Mouse (Mus musculus) adrenal gland, adult (tissue): ENCODE measurements around the gene Ginm1.

ENCODE experiments used
- DNase-seq, 2 experiments: peaks; one replicate each; pipeline ENCODE4 v3.0.0; 2022 to 2023; ENCODE audit warnings: low spot score in 1 of 2; ENCODE audit not compliant: inconsistent age in 2 of 2

Ginm1 gene

DNA sequence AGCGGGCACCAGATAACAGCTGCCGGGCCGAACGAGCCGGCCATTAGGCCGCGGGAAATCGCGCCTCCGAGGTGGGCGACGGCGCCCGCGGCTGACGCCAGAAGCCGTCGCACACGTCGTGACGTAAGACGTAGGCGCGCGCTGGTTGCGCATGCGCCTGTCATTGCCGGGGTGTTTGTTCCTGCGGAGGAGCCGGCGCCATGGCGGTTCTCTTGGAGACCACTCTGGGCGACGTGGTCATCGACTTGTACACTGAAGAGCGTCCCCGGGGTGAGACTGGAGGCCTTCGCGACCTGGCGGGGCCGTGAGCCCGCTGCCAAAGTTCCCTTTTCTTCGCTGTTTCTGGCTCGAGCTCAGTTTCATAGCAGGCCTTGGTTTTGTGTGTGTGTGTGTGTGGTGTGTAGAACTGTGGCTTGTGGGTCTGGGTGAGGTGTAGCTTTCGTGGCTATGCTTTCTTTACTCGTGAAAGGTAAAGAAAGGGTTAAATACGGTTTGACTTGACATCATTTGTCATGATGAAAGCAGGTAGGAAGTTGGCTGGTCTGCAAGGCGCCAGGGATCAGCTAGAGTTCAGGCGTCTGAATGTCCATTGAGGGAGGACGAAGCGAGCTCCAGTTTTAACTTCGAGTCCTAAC lies at the start of gene Ginm1, which contains the start of gene Ppil4:
Gene Ginm1 (minus strand): TSS at position 74 of the 635 bp plus-strand sequence.
Gene Ppil4 (plus strand): TSS at position 141 of the 635 bp plus-strand sequence.
- peak; percentile 93 to 96 for DNase-seq

DNA sequence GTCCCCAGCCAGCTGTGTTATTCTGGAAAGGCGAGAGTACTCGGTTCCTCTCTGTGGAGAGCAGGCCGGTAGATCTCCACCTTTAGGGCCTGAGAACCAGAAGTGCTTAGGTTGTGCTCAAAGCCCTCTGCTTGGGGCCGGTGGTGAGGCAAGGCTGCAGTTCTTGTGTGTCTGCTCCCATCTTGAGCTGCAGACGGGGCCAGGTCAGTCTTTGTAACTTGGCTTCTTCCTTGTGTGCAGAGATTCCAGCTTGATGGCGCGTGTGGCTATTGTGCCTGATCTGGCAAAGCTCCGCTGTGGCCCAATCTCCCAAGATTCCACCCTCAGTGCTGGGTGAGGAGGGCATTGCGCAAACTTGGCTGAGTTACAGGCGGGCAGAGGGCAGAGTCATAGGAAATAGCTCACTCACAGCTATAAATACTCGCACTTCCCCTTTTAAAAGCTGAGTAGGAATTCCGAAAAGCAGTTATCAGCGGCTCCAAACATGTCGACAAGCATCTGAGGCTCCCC lies 49.0 kb upstream of the Ginm1 start:
- peak; percentile 67 to 92 for DNase-seq

DNA sequence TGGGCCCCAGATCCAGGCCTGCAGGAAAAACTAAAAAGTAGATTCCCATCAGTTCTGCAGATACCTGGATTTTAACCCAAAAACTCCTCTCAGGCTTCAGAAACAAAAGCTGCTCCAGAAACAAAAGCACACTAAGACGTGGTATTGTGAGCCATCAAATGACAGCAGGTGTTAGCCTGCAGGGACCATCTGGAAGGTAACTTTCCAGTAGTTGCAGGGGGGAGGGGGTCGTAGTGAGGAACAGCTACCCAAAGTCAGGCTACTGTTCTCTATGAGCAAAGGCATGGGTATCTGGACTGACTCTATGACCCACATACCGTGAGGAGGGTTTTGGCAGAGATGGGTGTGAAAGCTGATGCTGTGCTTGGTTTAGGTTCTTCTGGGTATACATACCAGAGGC lies 48.2 kb upstream of the Ginm1 start:
- no peak for DNase-seq

DNA sequence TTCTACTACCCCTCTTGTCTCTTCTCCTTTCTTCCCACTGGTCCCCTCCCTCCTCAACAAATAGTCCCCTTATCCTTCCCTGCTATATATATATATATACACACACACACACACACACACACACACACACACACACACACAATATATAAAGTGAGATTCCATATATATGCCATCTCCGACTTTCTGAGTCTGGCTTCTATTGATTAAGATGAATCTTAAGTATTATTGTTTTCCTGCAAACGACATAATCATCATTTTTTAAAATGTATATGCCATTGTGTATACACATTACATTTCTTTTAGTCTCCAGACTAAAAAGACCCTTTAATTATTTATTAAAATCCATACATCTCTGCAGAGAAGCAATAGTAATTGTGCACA lies 47.7 kb upstream of the Ginm1 start:
- DNase-seq: no peak

DNA sequence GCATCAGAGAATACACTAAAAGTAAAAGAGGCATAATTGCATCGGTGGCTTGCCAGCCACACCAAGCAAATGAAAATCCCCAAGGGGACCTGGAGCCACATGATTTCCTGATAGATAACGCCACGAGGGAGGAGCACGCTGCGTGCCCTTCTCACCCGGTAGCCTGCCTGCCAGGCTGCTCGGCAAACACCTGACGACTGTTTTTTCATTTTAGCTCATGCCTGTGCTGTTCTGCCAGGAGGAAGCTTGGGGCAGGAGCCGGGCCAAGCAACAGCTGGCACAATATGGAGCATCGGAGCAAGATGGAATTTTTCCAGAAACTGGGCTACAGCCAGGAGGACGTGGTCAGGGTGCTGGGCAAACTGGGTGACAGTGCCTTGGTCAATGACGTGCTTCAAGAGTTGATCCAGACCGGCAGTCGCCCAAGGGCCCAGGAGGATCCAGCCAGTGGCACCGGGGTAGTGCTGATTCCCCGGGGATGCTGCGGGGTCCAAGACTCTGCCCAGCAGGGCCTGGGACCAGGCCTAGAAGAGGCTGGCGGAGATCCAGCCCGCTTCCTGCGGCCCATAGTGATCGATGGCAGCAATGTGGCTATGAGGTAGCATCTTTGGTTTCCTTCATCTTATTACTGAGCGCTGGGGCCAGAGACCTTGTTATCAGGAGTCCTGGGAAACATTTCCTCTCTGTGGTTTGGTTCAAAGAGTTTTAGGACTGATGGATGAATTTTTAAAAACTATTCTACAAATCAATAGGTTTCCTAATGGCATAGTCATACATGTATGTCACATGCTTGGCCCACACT lies 47.1 kb upstream of the Ginm1 start:
- peak; percentile 8 to 58 for DNase-seq

DNA sequence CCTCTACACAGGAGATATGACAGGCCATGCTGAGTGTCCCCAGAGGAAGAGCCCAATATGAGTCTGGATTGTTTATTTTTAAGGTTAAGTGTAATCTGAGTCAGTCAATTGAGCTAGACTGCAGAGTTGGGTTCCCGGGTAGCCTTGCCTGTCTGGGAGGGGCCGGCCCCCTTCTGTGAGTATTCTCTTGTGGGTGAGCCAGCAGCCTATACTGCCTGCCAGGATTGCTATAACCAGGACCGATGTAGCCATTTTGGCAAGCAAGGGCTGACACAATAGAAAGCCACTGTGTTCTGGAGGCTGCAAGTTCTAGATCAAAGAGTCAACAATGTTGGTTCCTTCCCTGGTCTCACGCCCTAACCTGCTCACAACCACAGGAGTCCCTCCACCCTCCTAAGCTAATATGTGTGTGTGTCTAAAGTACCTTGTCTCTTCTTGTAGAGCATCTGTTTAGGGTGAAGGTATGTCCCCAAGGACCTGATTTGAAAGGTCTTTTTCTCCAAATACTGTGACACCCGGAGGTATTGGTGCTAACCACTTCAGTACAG lies 46.3 kb upstream of the Ginm1 start:
- no peak for DNase-seq

GRCm38 (mm10) chr10:7838036-7838435 lies 45.4 kb upstream of the Ginm1 start:
- no peak for DNase-seq

- no peak for DNase-seq
These were observed 44.8 kb upstream of the Ginm1 start for GRCm38 (mm10) chr10:7837446-7837845.

DNA sequence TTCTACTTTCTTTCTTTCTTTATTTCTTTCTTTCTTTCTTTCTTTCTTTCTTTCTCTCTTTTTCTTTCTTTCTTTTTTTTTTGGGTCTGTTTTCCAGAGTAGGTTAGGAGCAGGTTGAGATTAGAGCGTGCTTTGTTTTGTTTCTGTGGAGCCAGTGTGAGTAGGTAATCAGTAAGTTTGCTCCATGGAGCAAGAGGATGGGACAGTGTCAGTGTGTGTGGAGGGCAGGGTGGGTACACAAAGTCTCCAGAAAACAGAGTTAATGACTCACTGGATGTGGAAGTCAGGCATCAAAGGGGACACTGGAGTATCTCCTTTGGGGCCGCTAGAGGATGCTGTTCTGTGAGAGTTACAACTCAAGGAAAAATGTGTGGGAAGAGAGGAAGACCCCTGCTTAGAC lies 44.3 kb upstream of the Ginm1 start:
- DNase-seq: no peak

DNA sequence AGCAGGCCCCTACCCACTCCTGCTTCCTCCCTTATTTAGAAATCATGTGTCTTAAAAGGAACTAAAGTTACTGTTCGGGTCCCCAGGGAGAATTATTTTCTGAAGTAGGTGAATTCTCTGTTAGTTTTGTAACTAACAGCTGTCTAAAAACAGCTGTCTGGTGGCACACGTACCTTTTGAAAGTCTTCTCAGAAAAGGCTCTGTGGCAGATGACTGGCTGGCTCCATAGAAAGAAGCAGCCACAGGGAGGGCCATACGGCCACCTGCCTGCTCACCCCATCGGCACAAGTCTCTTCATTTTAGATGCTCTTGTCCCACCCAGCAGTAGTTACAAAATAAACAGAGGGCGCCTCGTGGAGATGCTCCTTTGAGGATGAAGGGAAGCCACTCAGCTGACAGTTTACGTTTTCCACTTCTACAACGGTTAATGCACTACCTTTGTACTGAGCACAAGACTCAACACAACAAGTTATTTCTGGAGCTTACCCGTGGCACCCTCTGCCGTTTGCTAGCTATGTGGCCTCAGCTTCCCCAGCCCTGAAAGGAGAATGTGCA lies 42.1 kb upstream of the Ginm1 start:
- no peak for DNase-seq

DNA sequence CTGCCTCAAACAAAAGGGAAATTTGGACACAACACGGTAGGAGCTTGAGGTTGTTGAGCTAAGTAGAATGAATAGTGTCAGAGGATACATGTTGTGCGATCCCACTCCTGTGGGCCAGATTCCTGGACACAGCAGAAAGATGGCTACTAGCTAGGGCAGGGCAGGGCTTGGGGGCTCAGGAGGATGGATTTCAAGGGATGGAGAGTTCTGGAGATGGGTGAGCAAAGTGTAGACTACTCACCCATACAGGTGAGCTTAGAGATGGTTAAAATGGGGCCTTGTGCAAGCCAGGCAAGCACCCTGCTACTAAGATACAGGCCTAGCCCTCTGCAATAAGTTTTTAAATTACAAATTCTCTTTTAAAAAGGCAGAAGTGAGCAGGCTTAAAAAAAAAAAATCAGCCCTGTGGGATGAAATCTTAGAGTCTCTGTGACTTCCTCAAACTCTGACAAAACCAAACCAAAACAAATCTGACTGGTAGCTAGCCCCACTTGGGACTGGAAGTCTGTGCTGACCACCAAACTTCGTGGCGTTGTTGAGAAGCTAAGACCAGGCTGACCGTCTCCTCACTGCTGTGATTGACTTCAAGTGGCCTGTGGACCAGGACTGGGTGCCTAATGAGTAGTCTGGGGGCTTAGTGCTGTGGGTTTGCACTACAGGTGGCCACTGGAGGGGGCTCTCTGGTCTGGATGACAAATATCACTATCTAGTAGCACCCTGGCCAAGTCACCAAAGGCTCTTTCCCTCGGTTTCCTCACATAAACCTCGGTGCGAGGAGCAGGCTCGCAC lies 40.9 kb upstream of the Ginm1 start:
- no peak for DNase-seq

DNA sequence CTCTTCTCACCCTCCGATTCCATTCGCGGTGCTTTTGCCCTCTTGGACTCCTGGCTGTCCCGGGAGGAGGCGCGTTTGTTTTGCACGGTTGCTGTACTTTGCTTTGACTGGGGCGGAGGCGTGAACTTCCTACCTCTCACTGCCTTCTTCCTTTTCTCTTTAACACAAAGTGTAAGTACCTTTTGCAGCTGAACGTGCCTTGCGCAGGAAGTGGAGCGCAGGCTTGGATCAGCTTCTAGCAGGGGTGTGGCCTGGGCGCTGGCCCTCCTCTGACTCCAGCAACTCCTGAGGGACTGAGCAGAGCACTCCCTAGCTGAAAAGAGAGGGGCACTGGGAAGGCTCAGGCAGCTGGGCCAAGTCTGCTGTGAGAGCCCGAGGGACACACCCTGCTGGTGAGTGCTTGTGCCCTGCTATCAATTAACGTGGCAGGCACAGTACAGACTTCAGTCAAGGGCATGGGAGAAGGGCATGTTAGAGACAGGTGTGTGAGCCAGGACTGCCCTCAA lies 39.6 kb upstream of the Ginm1 start, which contains the start of gene Zc3h12d:
Gene Zc3h12d (plus strand): TSS at position 300 of the 506 bp plus-strand sequence.
- DNase-seq: peak; percentile 20 to 59

DNA sequence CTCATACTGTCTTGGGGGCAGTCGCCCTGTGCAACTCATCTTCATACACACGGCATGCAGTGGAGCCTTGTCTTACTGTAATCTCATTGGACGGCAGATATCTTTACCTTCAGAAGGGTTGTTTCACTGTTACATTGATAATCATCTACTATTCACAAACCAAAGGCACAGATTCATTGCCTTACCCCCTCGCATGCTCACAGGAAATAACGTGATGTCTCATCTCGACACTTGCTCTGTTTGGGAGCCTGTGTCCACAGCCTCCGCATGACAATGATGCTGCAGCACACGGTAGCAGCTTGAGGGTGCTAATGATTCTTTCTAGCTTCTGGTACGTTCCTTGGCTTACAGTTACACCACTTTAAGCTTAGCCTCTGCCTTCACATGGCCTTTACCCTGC lies 33.5 kb upstream of the Ginm1 start:
- DNase-seq: no peak

DNA sequence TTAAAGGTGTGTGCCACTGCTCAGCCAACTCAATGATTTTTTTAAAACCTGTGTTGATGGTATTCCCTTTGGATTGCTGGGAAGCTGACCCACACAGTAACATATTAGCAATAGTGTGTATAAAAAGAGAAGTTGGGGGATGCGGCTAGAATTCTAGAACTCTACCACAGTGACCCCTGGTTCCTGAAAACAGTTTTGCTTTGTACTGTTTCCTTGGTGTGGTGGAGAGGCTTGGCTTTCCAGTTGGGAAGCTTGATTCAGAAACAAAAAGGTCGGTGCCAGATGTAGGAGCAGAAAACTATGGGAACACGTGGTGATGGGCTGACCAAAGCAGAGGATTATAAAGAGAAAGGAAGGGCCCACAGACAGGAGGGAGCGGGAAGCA lies 32.6 kb upstream of the Ginm1 start:
- no peak for DNase-seq

DNA sequence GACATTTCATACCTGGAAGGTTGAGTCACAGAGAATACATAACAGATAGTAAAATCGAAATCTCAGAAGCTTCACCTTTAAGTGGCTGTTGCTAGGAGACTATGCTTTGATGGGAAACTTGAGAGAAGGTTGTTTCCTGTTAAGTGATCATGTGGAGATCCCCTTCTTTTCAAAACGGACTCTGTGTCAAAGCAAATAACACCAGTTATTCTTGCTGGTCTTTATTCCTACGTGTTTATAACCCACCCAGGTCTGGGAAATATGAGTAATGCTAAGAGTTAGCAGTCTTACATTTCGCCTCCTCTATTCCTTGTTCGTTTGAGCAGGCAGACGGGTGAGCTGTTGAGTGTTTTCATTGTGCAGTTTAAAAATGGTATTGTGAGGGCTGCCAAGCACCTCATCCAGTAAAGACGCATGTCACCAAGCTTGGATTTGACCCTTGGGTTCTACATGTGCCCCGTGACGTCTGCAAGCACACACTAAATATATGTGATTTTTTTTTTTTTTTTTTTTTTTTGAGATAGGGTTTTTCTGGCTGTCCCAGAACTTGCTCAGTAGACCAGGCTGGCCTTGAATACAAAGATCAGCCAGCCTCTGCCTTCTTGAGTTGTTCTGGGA lies 32.1 kb upstream of the Ginm1 start:
- no peak for DNase-seq

GRCm38 (mm10) chr10:7821981-7822380 lies 29.4 kb upstream of the Ginm1 start:
- no peak for DNase-seq

DNA sequence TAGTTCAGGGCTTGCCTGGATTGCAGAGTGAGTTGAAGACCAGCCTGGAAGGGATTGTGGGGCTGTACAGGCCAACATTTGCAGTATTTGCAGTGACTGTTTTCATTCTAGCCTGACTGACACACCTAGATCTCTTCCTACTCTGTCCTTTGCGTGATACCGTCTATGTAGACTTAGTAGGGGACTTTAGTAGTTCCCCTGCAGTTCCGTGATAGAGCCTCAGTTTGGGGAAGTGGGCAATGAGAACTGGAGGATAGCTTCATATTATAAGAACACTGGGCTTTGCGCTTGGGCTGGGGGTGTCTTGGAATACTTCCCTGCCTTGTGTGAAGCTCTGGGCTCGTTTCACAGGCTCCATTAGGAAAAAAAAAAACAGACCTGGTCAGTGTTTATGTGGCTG lies 27.5 kb upstream of the Ginm1 start:
- no peak for DNase-seq

DNA sequence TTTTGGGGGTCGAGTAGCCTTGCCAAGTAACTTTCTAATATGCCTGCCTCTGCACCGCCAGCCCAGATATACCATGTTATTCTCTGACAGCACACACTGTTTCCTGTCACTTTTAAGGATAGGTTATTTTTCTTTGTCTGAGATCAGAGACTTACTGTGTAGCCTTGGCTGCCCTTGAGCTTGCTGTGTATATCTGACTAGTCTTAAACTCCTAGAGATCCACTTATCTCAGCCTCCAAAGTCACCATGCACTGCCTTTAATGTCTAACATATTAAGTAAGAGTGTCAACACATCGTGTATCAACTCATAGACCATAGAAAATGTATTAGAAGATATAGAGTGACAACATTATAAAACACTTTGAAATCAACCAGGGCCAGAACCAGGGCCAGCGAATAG lies 27.0 kb upstream of the Ginm1 start:
- no peak for DNase-seq

DNA sequence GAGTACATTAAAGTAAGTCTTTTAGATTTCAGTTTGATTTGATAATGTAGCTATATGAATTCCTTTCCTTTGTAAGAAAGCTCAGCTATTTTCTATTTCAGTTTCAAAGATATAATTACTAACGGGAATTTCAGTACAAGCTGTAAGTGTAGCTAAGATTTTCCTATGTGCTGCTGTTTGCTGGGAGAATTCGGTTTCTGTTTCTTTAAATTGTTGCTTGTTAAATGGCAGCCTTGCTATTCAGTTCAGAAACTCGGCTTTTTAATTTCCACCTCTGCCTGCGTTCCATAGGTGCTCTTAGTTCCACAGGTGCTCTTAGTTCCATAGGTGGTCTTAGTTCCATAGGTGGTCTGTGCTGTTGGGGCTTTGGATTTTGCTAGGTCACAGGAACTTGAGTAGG lies 26.5 kb upstream of the Ginm1 start:
- DNase-seq: no peak

GRCm38 (mm10) chr10:7818676-7819075 lies 26.1 kb upstream of the Ginm1 start:
- DNase-seq: no peak
